Mouse (Mus musculus) limb, embryonic 10.5 days (tissue): ENCODE results near the gene Mgat2. TPM values are rescaled to one million over a fixed set of nuclear protein-coding genes. Genes with fewer than 3 reads are reported as not detected.
A peak's percentile ranks its signal among the peaks of the same experiment; 100 is the strongest.

Experiments used
- DNase-seq: peaks from one replicate; pipeline ENCODE4 v3.0.0-alpha.2; 2017; ENCODE audit warnings: low spot score
- H3K27ac ChIP-seq: fragments of 300-500 bp; sonication (generic); 2 replicates; pipeline ENCODE4 v1.5.1; 2016; ENCODE audit warnings: mild to moderate bottlenecking
- H3K27me3 ChIP-seq: fragments of 300-500 bp; sonication (generic); 2 replicates; pipeline ENCODE4 v1.6.1; 2016; ENCODE audit warnings: low read depth, mild to moderate bottlenecking; ENCODE audit not compliant: poor library complexity, severe bottlenecking
- H3K36me3 ChIP-seq: fragments of 300-500 bp; sonication (generic); 2 replicates; pipeline ENCODE4 v1.6.1; 2016; ENCODE audit warnings: mild to moderate bottlenecking, moderate library complexity
- H3K4me1 ChIP-seq: fragments of 300-500 bp; sonication (generic); 2 replicates; pipeline ENCODE4 v1.6.1; 2016
- H3K4me3 ChIP-seq: fragments of 300-500 bp; sonication (generic); 2 replicates; pipeline ENCODE4 v1.5.1; 2016; ENCODE audit warnings: mild to moderate bottlenecking, moderate library complexity
- H3K9me3 ChIP-seq: fragments of 300-500 bp; sonication (generic); replicated peaks from 2 replicates; pipeline ENCODE4 v1.6.1; 2016; ENCODE audit warnings: mild to moderate bottlenecking
- WGBS: fragments of 180-500 bp; shearing (Covaris S2); methylation state at CpG from one replicate; pipeline ENCODE4 v1.1.7; 2016; 5-methylcytosine and 5-hydroxymethylcytosine counted together
- polyA plus RNA-seq: library from polyadenylated mRNA; unstranded; fragments of >200 nt; fragmentation: Nextera tagmentation; extraction: Ambion mirVana; gene quantifications from 2 replicates; pipeline ENCODE4 v1.2.1, GENCODE M21; 2016

The Mgat2 gene
- polyA plus RNA-seq, 1 experiment from 2014 or later, result 35.4 TPM

GRCm38 (mm10) chr12:69186811-69187471, 3.0 kb downstream of the Mgat2 start:
- Histone ChIP-seq H3K4me1 (peaks cover 16% of the 10 kb centered on the region), H3K27ac (no peak overlapping the region), H3K27me3 (no peaks in the 10 kb centered on the region), H3K9me3 (no peaks in the 10 kb centered on the region), H3K4me3 (no peak overlapping the region), H3K36me3 (peaks cover 52% of the 10 kb centered on the region)
- peak; percentile 18 for DNase-seq
- WGBS, result 80% methylated on average over 5 of the region's 5 CpGs

GRCm38 (mm10) chr12:69190074-69190473, 6.1 kb downstream of the Mgat2 start:
- H3K27me3 ChIP-seq, result no peaks in the 10 kb centered on the region
- peak; percentile 24 for DNase-seq
- H3K9me3 ChIP-seq, result no peaks in the 10 kb centered on the region
- 95% methylated on average over 9 of the region's 9 CpGs for WGBS
- no peak overlapping the region for H3K27ac ChIP-seq
- H3K36me3 ChIP-seq, result peaks cover 64% of the 10 kb centered on the region
- peaks cover 11% of the 10 kb centered on the region for H3K4me1 ChIP-seq
- no peak overlapping the region for H3K4me3 ChIP-seq

DNA sequence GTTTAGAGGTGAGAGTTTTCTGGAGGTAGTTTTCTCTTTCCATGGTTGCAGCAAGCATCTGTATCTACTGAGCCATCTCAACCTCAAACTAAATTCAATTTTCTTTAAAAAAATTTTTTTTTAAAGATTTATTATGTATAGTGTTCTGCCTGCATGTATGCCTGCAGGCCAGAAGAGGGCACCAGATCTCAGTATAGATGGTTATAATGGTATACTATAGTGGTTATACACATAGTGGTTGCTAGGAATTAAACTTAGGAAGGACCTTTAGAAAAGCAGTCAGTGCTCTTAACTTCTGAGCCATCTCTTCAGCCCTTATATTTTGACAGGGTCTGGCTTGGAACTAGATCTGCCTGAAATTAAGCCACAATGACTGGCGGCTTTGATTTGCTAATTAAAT, 6.6 kb downstream of the Mgat2 start:
- peak; percentile 20 for DNase-seq
- Histone ChIP-seq H3K4me1 (peaks cover 7% of the 10 kb centered on the region), H3K4me3 (no peak overlapping the region), H3K27ac (no peak overlapping the region), H3K36me3 (peaks cover 61% of the 10 kb centered on the region), H3K9me3 (no peaks in the 10 kb centered on the region), H3K27me3 (no peaks in the 10 kb centered on the region)
- WGBS, result 98% methylated on average over 1 of the region's 1 CpGs

DNA sequence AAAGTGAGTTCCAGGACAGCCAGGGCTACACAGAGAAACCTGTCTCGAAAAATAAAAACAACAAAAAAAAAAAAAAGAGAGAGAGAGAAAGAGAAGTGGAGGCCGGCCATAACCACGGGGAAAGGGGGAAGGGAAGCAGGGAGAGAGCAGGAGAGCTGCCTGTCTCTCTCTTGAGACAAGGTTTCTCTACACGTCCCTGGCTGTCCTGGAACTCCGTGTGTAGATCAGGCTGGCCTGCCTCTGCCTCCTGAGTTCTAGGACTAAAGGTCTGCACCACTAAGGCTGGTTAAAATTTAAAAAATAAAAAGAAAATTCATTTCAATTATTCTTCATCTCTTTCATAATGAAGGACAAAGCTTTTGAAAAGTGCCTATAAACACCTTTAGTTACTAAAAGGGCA, 7.4 kb downstream of the Mgat2 start:
- 88% methylated on average over 5 of the region's 5 CpGs for whole genome bisulfite sequencing
- H3K9me3 ChIP-seq, result no peaks in the 10 kb centered on the region
- H3K27me3 ChIP-seq, result no peaks in the 10 kb centered on the region
- peaks cover 10% of the 10 kb centered on the region; the same call in 1 of the 2 replicates for H3K4me1 ChIP-seq
- H3K27ac ChIP-seq, result no peak overlapping the region
- no peak overlapping the region for H3K4me3 ChIP-seq
- DNase-seq, result peak; percentile 24
- peaks cover 57% of the 10 kb centered on the region for H3K36me3 ChIP-seq

GRCm38 (mm10) chr12:69192637-69193036, 8.7 kb downstream of the Mgat2 start:
- Histone ChIP-seq H3K27me3 (no peaks in the 10 kb centered on the region), H3K36me3 (peaks cover 57% of the 10 kb centered on the region), H3K9me3 (no peaks in the 10 kb centered on the region), H3K4me3 (no peak overlapping the region), H3K27ac (no peak overlapping the region), H3K4me1 (peaks cover 10% of the 10 kb centered on the region; the same call in 1 of the 2 replicates)
- peak; percentile 15 for DNase-seq
- 95% methylated on average over 2 of the region's 2 CpGs for WGBS

- H3K9me3 ChIP-seq, result no peaks in the 10 kb centered on the region
- peak within 1 kb of the TSS; percentile 82 for H3K4me3 ChIP-seq
- H3K27ac ChIP-seq, result peak within 1 kb of the TSS; percentile 93
- no peaks in the 10 kb centered on the region for H3K27me3 ChIP-seq
- DNase-seq, result peak; percentile 84
- H3K4me1 ChIP-seq, result peaks cover 26% of the 10 kb centered on the region
- WGBS, result under 1% methylated on average over 75 of the region's 75 CpGs
- H3K36me3 ChIP-seq, result peaks cover 49% of the 10 kb centered on the region
These were observed 12.8 kb downstream of the Mgat2 start, which contains the start of gene Gm49383 for GRCm38 (mm10) chr12:69196444-69197377. Gene Gm49383, minus strand, starts transcription at chr12:69197104.

DNA sequence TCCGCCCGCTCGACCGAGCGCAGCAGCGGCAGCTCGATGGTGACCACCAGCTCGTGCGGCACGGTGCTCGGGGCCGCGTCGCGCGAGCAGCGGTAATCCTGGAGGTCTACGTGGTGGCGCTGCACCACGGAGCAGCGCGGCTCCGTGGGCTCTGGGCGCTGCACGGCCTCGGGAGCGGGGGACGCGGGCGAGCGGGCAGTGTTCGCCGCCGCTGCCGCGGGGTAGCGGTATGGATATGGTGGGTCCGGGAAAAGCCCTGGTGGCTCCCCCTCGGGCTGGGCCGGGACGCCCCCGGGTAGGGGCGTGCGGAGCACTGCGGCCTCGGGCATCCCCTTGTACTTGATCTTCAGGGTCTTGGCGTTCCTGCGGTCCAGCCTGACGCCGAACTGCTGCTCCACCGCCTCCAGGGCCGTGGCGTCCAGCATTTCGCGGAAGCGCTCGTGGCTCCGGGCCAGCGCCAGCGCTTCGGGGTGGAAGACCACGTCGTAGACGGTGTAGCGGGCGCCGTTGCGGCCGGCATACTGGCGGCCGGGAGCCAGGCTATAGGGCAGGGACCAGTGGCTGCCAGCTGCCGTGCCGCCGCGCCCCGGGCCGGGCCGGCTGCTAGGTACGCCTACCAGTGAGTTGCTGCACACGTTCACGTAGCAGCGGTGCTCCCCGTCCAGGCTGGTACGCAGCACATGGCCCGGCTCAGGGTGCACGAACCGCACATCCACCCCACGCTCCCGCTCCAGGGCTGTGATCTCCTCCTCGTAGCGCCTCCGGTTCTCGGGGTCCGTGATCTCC, 13.6 kb downstream of the Mgat2 start:
- peak; percentile 69 for DNase-seq
- Histone ChIP-seq H3K27ac (peak overlapping the region; percentile 93), H3K4me1 (peaks cover 26% of the 10 kb centered on the region), H3K36me3 (peaks cover 49% of the 10 kb centered on the region), H3K9me3 (no peaks in the 10 kb centered on the region), H3K27me3 (no peaks in the 10 kb centered on the region), H3K4me3 (peak overlapping the region; percentile 82)
- WGBS, result under 1% methylated on average over 94 of the region's 94 CpGs

GRCm38 (mm10) chr12:69198164-69198535, 14.2 kb downstream of the Mgat2 start, which contains the start of gene Dnaaf2:
Gene Dnaaf2, minus strand, starts transcription at chr12:69198429.
- Histone ChIP-seq H3K9me3 (no peaks in the 10 kb centered on the region), H3K27ac (peak within 1 kb of the TSS; percentile 93), H3K36me3 (peaks cover 49% of the 10 kb centered on the region), H3K27me3 (no peaks in the 10 kb centered on the region), H3K4me1 (peaks cover 26% of the 10 kb centered on the region), H3K4me3 (peak within 1 kb of the TSS; percentile 82)
- peak; percentile 77 for DNase-seq
- WGBS, result under 1% methylated on average over 18 of the region's 18 CpGs

GRCm38 (mm10) chr12:69198985-69199384, 15.0 kb downstream of the Mgat2 start:
- Histone ChIP-seq H3K36me3 (peaks cover 52% of the 10 kb centered on the region), H3K27ac (no peak overlapping the region), H3K4me1 (peaks cover 26% of the 10 kb centered on the region), H3K4me3 (no peak overlapping the region), H3K9me3 (no peaks in the 10 kb centered on the region), H3K27me3 (no peaks in the 10 kb centered on the region)
- DNase-seq, result no peak

- H3K4me3 ChIP-seq, result no peak within 1 kb of the TSS
- H3K4me1 ChIP-seq, result no peaks in the 10 kb centered on the region
- WGBS, result 91% methylated on average over 16 of the region's 16 CpGs
- no peaks in the 10 kb centered on the region for H3K9me3 ChIP-seq
- H3K36me3 ChIP-seq, result peaks cover 84% of the 10 kb centered on the region
- no peak for DNase-seq
- H3K27me3 ChIP-seq, result no peaks in the 10 kb centered on the region
- H3K27ac ChIP-seq, result no peak within 1 kb of the TSS
These were observed 20.3 kb downstream of the Mgat2 start, which contains the start of gene Gm49384 for GRCm38 (mm10) chr12:69204052-69204833. Gene Gm49384, minus strand, starts transcription at chr12:69204267.

GRCm38 (mm10) chr12:69207396-69207795, 23.4 kb downstream of the Mgat2 start:
- H3K4me1 ChIP-seq, result no peaks in the 10 kb centered on the region
- H3K27ac ChIP-seq, result no peak overlapping the region
- WGBS, result 96% methylated on average over 8 of the region's 8 CpGs
- H3K27me3 ChIP-seq, result no peaks in the 10 kb centered on the region
- no peak for DNase-seq
- H3K36me3 ChIP-seq, result peaks cover 86% of the 10 kb centered on the region
- no peak overlapping the region for H3K4me3 ChIP-seq
- H3K9me3 ChIP-seq, result no peaks in the 10 kb centered on the region

DNA sequence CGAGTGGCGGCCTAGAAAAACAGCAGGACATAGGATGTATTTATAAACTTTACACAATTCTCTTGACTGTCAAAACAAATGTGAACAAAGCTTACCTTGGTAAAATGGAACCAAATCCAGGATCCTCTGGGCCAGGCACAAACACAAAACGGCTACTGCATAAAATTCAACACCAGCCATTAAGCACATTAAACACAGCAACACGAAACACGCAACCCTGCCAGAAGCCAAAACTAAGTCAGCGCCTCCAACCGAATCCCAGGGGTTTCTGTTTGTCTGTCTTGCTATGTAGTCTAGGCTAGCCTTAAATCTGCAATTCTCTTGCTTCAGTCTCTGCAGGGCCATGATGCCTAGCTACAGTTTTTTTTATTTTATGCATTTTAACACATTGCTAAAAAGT, 24.0 kb downstream of the Mgat2 start:
- H3K27ac ChIP-seq, result no peak overlapping the region
- H3K36me3 ChIP-seq, result peaks cover 86% of the 10 kb centered on the region
- DNase-seq, result no peak
- WGBS, result 94% methylated on average over 7 of the region's 7 CpGs
- no peaks in the 10 kb centered on the region for H3K9me3 ChIP-seq
- H3K4me1 ChIP-seq, result no peaks in the 10 kb centered on the region
- H3K27me3 ChIP-seq, result no peaks in the 10 kb centered on the region
- H3K4me3 ChIP-seq, result no peak overlapping the region
